8 mouse cellular contexts compared by ENCODE assay signal in the genomic region with DNA sequence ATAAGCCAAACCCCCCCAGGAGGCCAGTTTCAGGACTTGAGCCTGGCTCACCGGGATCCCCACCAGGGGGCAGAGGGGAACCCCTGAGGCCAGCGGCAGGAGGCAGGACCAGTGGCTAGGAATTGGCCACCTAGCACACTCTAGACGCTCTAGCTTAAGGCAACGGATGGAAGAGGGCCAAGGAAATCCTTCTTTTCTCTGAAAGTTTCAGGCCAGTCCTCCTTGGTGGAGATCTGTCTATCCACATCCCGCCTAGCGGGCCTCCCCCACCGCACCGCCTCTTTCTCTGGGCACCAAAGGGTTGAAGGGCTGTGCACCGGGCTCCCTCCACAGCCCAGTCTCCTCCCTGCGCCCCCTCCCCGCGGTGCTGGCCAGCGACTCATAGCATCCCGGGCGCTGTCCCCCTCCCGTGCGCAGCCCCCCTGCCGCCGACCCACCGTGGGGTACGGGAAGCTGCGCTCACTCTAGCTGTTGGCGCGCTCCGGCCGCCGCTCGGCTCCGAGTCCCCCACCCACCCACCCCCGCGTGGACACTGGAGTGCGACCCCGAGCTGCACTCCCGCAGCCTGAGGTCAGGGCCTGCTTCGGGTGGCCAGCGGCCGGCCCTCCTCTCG. TPM values are rescaled to one million over a fixed set of nuclear protein-coding genes. Genes with fewer than 3 reads are reported as not detected.
DNase-seq lines count a peak whose midpoint lies in the region; ATAC-seq lines count a peak whose summit lies in the region.

No protein-coding gene starts in this region.

- no peaks in the 10 kb centered on the region for H3K27me3 ChIP-seq in hindbrain, embryonic 16.5 days (replicated peaks; ENCODE audit: control insufficient read depth, insufficient read depth, low read length)

- H3K4me1 ChIP-seq in hindbrain, embryonic 16.5 days (ENCODE audit: control insufficient read depth, insufficient read depth, low read depth, low read length): peaks cover 8% of the 10 kb centered on the region

- H3K4me2 ChIP-seq in hindbrain, embryonic 16.5 days (ENCODE audit: low read length): peak overlapping the region; percentile 84

- peak overlapping the region; percentile 74 for H3K4me3 ChIP-seq in hindbrain, embryonic 16.5 days (ENCODE audit: low read length)

- no peaks in the 10 kb centered on the region for H3K9me3 ChIP-seq in hindbrain, embryonic 16.5 days (ENCODE audit: control insufficient read depth, low read length)

- WGBS in hindbrain, embryonic 16.5 days: under 1% methylated on average over 25 of the region's 38 CpGs

- H3K36me3 ChIP-seq in hindbrain, embryonic 16.5 days (ENCODE audit: control insufficient read depth, insufficient read depth, low read length): no peaks in the 10 kb centered on the region

- ATAC-seq in common myeloid progenitor, adult 5-6 weeks (replicated peaks; ENCODE audit: low read depth, poor library complexity, severe bottlenecking): peak; percentile 81
- ATAC-seq in hindbrain, embryonic 16.5 days: peak; percentile 80

- H3K27ac ChIP-seq in hindbrain, embryonic 16.5 days (ENCODE audit: low read depth, low read length): peak overlapping the region; percentile 95

- peak; percentile 48 to 49 for DNase-seq in adrenal gland, adult 18-20 months (ENCODE audit: low spot score in 2 of 2)
- peak; percentile 75 for DNase-seq in gastrocnemius, postnatal 10 days
- peak; percentile 60 to 67 for DNase-seq in layer of hippocampus, postnatal 36 days
- peak; percentile 69 for DNase-seq in lung, postnatal 25 days (ENCODE audit: low spot score)
- peak; percentile 32 for DNase-seq in retina, postnatal 7 days (ENCODE audit: low read depth, low spot score)
- DNase-seq in urinary bladder, postnatal 4 days (ENCODE audit: low spot score in 2 of 2): peak; percentile 62 to 82

- peak overlapping the region; percentile 87 for H3K9ac ChIP-seq in hindbrain, embryonic 16.5 days (ENCODE audit: low read depth, low read length)

RNA-seq across cellular contexts. Expression of a gene that starts 0.4 kb away (rescaled TPM):
- total RNA-seq in adrenal gland, adult 18-20 months (2021): 10 to 100 TPM; 29.4 to 52.4 TPM
- total RNA-seq in common myeloid progenitor, adult 5-6 weeks (2017): 2.1 and 3.8 TPM in 2 replicates
- 1 to 10 TPM; 5.8 to 6.1 TPM for total RNA-seq in gastrocnemius, postnatal 10 days (2021)
- polyA plus RNA-seq in hindbrain, embryonic 16.5 days (2015; fragmentation: Nextera tagmentation; extraction: Ambion mirVana): 11.7 and 13.6 TPM in 2 replicates
- 100 to 1,000 TPM; 182 to 185 TPM for total RNA-seq in layer of hippocampus, postnatal 36 days (2021)

Comparison
In these comparisons a context has a peak if more than half of its experiments do, and no peak if none do; other contexts are left out.
1. Peak in every context shown above with its lines: DNase-seq, ATAC-seq, H3K4me3 ChIP-seq and H3K27ac ChIP-seq.